Mouse (Mus musculus) limb, embryonic 14.5 days (tissue): ENCODE results near the gene Vmn1r16. TPM values are rescaled to one million over a fixed set of nuclear protein-coding genes. Genes with fewer than 3 reads are reported as not detected.
"Not testable (repeated sequence)": the region's sequence is repeated elsewhere in the genome, so short reads cannot be mapped to it uniquely, and the experiment has no call there.

Experiments used
- ATAC-seq: fragments of 200-750 bp; cut with Nextera tagmentation; 2 replicates; pipeline ENCODE4 v1.8.0; 2017; ENCODE audit warnings: low read depth, moderate number of reproducible peaks, moderate TSS enrichment; ENCODE audit not compliant: low FRiP score
- DNase-seq: peaks from one replicate; pipeline ENCODE4 v3.0.0-alpha.2; 2015; ENCODE audit warnings: low spot score
- H3K27ac ChIP-seq: fragments of 300-500 bp; sonication (generic); replicated peaks from 2 replicates; pipeline ENCODE4 v1.5.1; 2014; ENCODE audit warnings: low read depth, mild to moderate bottlenecking, low read length, moderate library complexity, mixed read lengths
- H3K27me3 ChIP-seq: fragments of 300-500 bp; sonication (generic); 2 replicates; pipeline ENCODE4 v1.6.1; 2014; ENCODE audit warnings: low read length, mixed read lengths; ENCODE audit not compliant: control insufficient read depth, insufficient read depth
- H3K36me3 ChIP-seq: fragments of 300-500 bp; sonication (generic); 2 replicates; pipeline ENCODE4 v1.6.1; 2014; ENCODE audit warnings: mild to moderate bottlenecking, low read length, moderate library complexity, mixed read lengths; ENCODE audit not compliant: control insufficient read depth, insufficient read depth
- H3K4me1 ChIP-seq: fragments of 300-500 bp; sonication (generic); 2 replicates; pipeline ENCODE4 v1.6.1; 2014; ENCODE audit warnings: antibody characterized with exemption, low read length, mixed read lengths; ENCODE audit not compliant: control insufficient read depth, insufficient read depth
- H3K4me2 ChIP-seq: fragments of 300-500 bp; sonication (generic); replicated peaks from 2 replicates; pipeline ENCODE4 v1.6.1; 2014; ENCODE audit warnings: low read depth, mild to moderate bottlenecking, low read length, moderate library complexity; ENCODE audit not compliant: severe bottlenecking
- H3K4me3 ChIP-seq: fragments of 300-500 bp; sonication (generic); replicated peaks from 2 replicates; pipeline ENCODE4 v1.5.1; 2014; ENCODE audit warnings: low read length
- H3K9ac ChIP-seq: fragments of 300-500 bp; sonication (generic); 2 replicates; pipeline ENCODE4 v1.6.1; 2014; ENCODE audit warnings: mild to moderate bottlenecking, low read depth, low read length, moderate library complexity; ENCODE audit not compliant: severe bottlenecking
- H3K9me3 ChIP-seq: fragments of 300-500 bp; sonication (generic); 2 replicates; pipeline ENCODE4 v1.6.1; 2016; ENCODE audit warnings: low read length; ENCODE audit not compliant: control insufficient read depth
- POLR2A ChIP-seq: fragments of 200-500 bp; IDR thresholded peaks from 2 replicates; pipeline ENCODE4 v1.8.0; 2012; ENCODE audit warnings: inconsistent platforms, mild to moderate bottlenecking, moderate library complexity, borderline replicate concordance; ENCODE audit not compliant: insufficient read depth, insufficient read length; ENCODE audit errors: extremely low read depth
- WGBS: fragments of 180-500 bp; shearing (Covaris S2); extraction: QIAGEN DNeasy Blood & Tissue Kit; methylation state at CpG from one replicate; pipeline ENCODE4 v1.1.7; 2014; 5-methylcytosine and 5-hydroxymethylcytosine counted together
- polyA plus RNA-seq, 2 experiments: library from polyadenylated mRNA; depleted of rRNA in 1 of 2; stranded (reverse) in 1 of 2; unstranded in 1 of 2; fragments of >200 nt; fragmentation: Nextera tagmentation in 1 of 2; extraction: Ambion mirVana in 1 of 2; gene quantifications; 2 replicates each; pipeline versions ENCODE4 v1.2.1 to v1.2.3; 2012 to 2014

Gene Vmn1r16
- polyA plus RNA-seq (2012; rRNA removed) (not detected in 2 replicates), polyA plus RNA-seq (2014; fragmentation: Nextera tagmentation; extraction: Ambion mirVana) (not detected in 2 replicates)

DNA sequence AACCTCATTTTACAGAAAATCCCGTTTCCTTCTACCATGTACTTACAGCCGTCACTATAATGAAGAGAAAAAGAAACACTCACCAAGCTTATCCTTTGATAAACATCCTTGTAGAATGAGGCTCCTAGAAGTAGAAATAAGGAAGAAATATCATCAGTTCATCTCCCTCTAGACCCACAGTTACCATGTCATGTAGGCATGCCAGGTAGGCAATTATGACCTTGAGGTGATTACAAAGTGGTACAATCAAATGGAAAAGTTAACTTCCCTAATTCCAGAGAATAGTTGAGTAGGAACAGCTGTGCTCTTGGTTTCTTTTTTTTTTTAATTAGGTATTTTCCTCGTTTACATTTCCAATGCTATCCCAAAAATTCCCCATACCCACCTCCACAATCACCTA is at the start of gene Vmn1r16:
Gene Vmn1r16 (minus strand): TSS at position 101 of the 400 bp plus-strand sequence.
- no peak within 1 kb of the TSS for H3K9ac ChIP-seq
- WGBS = 76% methylated on average over 3 of the region's 3 CpGs
- H3K4me2 ChIP-seq = no peak within 1 kb of the TSS
- H3K27ac ChIP-seq = no peak within 1 kb of the TSS
- no peaks in the 10 kb centered on the region for H3K9me3 ChIP-seq
- ATAC-seq = no peak
- no peak for DNase-seq
- H3K36me3 ChIP-seq = no peaks in the 10 kb centered on the region
- H3K4me3 ChIP-seq = no peak within 1 kb of the TSS
- TF ChIP-seq POLR2A = no peak
- H3K4me1 ChIP-seq = no peaks in the 10 kb centered on the region
- H3K27me3 ChIP-seq = no peaks in the 10 kb centered on the region

DNA sequence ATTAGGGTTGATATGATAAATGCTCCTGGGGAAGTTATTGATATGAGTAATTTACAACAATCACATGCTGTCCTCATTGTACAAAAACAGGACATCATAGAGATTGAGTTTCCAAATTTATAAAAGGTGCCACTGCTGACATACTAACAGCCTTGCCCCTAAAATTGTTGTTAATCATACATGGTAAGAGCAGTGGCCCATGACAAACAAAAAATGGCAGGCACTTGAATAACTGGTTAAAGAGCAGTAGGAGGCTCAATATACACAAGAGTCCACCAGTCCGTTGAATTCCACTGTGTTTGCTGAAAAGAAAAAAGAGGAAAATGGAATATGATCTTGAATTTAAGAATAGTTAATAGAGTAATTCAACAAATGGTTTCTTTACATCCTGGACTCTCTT is 38.2 kb upstream of the Vmn1r16 start:
- H3K9me3 ChIP-seq = no peaks in the 10 kb centered on the region
- ATAC-seq (no peak), DNase-seq (no peak)
- H3K9ac ChIP-seq = no peak overlapping the region
- H3K36me3 ChIP-seq = no peaks in the 10 kb centered on the region
- H3K4me3 ChIP-seq = no peak overlapping the region
- no peak overlapping the region for H3K27ac ChIP-seq
- no peak overlapping the region for H3K4me2 ChIP-seq
- WGBS = 84% methylated on average over 1 of the region's 1 CpGs
- H3K27me3 ChIP-seq = no peaks in the 10 kb centered on the region
- TF ChIP-seq POLR2A = no peak
- H3K4me1 ChIP-seq = no peaks in the 10 kb centered on the region

DNA sequence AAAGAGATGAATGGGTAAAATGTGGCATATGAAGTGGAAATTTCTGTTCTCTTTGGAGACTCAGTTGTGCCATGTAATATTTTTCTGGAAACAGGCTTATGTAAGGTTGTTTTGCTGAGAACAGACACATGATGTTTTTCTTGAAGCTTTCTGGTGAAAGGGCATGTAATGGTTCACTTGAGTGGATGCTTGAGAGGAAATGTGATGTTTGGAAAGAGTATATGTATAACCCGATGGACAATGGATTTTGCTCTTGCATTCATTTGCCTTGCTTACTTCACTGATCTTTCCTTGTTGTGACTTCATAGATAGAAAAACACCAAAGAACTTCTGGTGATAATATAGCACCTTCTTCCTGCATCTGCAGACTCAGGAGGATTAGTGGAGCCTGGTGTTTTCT is 36.6 kb upstream of the Vmn1r16 start:
- WGBS = 87% methylated on average over 1 of the region's 1 CpGs
- DNase-seq, H3K4me3 ChIP-seq, ATAC-seq, H3K9me3 ChIP-seq, H3K27me3 ChIP-seq, H3K36me3 ChIP-seq, H3K9ac ChIP-seq, H3K4me2 ChIP-seq, H3K27ac ChIP-seq, H3K4me1 ChIP-seq: not testable (repeated sequence)

GRCm38 (mm10) chr6:57363627-57364026 is 34.3 kb upstream of the Vmn1r16 start, which contains the start of gene Vmn1r17:
TSS of gene Vmn1r17 (minus strand) at chr6:57363727.
- Histone ChIP-seq H3K4me3 (no peak within 1 kb of the TSS), H3K27me3 (no peaks in the 10 kb centered on the region), H3K4me1 (no peaks in the 10 kb centered on the region), H3K9ac (no peak within 1 kb of the TSS), H3K27ac (no peak within 1 kb of the TSS), H3K36me3 (no peaks in the 10 kb centered on the region), H3K9me3 (no peaks in the 10 kb centered on the region), H3K4me2 (no peak within 1 kb of the TSS)
- ATAC-seq (no peak), DNase-seq (no peak)
- TF ChIP-seq POLR2A = no peak
- WGBS = 86% methylated on average over 1 of the region's 1 CpGs

DNA sequence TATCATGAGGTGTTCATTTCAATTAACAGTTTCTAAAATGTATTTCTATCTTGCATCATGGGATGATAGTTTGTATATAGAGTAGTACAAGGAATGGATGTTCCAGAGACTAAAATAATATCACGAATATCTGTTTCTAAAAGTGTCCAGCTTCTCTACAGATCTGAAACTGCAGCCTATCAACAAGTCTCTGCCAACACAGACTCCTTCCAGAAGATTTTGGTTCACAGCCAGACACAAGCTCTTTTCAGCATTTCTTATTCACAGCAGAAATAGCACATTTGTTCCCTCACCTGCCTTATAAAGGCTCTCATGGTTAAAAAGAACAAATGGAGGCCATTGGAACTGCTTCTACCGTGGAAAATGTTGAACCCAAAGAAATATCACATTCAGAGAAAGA is 27.6 kb upstream of the Vmn1r16 start:
- TF ChIP-seq POLR2A = no peak
- no peaks in the 10 kb centered on the region for H3K9me3 ChIP-seq
- no peak overlapping the region for H3K4me2 ChIP-seq
- no peak for ATAC-seq
- H3K27me3 ChIP-seq = no peaks in the 10 kb centered on the region
- WGBS = 76% methylated on average over 2 of the region's 2 CpGs
- DNase-seq = no peak
- no peaks in the 10 kb centered on the region for H3K36me3 ChIP-seq
- H3K9ac ChIP-seq = no peak overlapping the region
- no peaks in the 10 kb centered on the region for H3K4me1 ChIP-seq
- no peak overlapping the region for H3K27ac ChIP-seq
- H3K4me3 ChIP-seq = no peak overlapping the region

DNA sequence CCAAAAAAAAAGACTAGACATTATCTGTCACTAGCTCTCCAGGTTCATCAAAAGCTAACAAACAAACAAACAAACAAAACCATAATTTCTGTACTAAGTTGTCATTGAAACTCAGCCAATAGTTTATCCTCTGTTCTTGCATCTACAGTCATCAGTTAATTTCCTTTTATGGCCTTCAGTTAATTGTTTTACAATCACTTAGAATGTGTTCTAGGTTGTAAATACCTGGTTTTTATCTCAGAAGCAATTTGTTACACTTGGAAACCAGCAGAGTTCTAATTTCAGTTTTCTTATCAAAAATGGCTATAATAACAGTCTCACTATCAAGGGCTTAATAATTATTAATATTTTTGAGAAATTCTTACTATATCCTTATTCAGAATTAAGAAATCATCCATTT is 3.1 kb downstream of the Vmn1r16 start:
- ATAC-seq (no peak), DNase-seq (no peak)
- H3K27ac ChIP-seq = no peak overlapping the region
- no peak overlapping the region for H3K9ac ChIP-seq
- no peaks in the 10 kb centered on the region for H3K4me1 ChIP-seq
- H3K9me3 ChIP-seq = no peaks in the 10 kb centered on the region
- H3K4me3 ChIP-seq = no peak overlapping the region
- H3K27me3 ChIP-seq = no peaks in the 10 kb centered on the region
- H3K4me2 ChIP-seq = no peak overlapping the region
- no peaks in the 10 kb centered on the region for H3K36me3 ChIP-seq
- TF ChIP-seq POLR2A = no peak
